Mouse (Mus musculus) lung, postnatal 0 days (tissue): ENCODE measurements around the gene Ssr1.

ENCODE experiments used
- CTCF ChIP-seq: IDR thresholded peaks from 2 replicates; pipeline ENCODE4 v1.5.1; 2016; ENCODE audit warnings: antibody characterized with exemption, mild to moderate bottlenecking
- EP300 ChIP-seq: IDR thresholded peaks from 2 replicates; pipeline ENCODE4 v1.6.1; 2016; ENCODE audit warnings: antibody characterized with exemption, mild to moderate bottlenecking, control low read depth

GRCm38 (mm10) chr13:37918336-37919261 lies 75.4 kb downstream of the Ssr1 start:
- TF ChIP-seq CTCF (no peak), EP300 (peak; percentile 34; the same call in 1 of the 2 replicates)
